Mouse (Mus musculus) right cerebral cortex, postnatal 14 days (tissue): ENCODE results near the gene Reln.

Experiments used
- DNase-seq: peaks from one replicate; pipeline ENCODE4 v3.0.0; 2022

Gene Reln

DNA sequence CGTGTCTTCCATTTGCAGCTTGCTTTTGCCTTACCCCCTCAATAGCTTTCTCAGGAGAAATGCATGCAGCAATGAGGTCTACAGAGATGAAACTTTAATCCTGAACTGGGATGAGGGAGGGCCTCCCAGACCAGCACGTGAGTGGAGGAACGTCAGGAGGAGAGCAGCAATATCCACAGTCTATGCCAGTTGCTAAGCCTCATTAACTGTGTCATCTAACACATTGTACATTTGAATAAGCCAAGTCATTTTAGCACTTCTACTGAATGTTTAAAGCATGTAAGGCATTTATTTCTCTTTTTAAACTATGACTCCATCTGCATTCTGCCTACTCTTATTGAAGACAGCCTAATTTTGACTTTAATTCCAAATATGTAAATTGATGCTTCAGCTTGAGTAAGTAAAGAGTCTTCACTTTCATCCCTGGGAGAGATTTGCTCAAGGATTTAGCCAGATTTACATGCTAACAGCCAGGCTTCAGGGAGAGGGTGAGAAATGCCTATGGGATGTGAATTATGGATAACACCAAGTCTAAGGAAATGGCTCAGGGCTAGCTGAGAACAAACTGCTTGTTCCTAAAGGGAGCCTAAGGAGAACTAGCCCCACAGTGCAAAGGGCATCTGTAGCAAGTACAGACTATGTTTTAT lies 361.4 kb downstream of the Reln start:
- no peak for DNase-seq

DNA sequence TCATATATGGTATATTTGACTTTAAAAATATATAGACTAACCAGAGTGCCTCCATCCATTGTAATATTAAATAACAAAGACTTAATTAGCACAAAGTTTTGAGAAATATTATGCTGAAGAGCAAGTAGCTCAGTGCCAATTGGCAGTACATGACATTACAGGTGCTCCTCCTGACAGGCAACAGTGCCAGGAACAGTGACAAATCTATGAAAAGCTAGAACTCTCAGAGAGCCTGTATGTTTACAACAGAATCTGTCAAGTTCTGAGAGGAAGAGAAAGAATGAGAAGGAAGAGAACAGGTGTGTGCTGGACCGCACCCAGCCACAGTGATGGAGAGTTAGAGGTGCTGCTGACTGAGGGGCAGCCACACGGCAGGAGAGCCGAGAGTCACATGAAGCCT lies 363.3 kb downstream of the Reln start:
- DNase-seq, result no peak

DNA sequence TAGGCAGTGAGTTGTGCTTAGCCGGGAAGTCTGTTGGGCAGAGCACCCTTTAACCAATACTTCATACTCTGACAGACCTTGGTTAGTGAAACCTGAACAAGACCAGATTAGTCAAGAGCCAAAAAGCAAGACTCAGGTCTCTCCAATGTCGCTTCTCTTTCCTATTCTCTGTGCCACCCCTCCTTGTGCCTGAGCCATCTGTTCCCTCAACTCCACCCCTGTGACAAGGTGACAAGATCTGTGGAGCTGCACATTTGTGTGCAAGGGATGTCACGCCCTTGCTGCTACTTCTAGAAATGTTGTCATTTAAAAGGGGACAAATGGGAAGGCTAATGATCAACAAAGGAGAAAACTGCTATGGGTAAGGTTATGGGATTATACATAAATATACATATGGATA lies 364.0 kb downstream of the Reln start:
- no peak for DNase-seq

DNA sequence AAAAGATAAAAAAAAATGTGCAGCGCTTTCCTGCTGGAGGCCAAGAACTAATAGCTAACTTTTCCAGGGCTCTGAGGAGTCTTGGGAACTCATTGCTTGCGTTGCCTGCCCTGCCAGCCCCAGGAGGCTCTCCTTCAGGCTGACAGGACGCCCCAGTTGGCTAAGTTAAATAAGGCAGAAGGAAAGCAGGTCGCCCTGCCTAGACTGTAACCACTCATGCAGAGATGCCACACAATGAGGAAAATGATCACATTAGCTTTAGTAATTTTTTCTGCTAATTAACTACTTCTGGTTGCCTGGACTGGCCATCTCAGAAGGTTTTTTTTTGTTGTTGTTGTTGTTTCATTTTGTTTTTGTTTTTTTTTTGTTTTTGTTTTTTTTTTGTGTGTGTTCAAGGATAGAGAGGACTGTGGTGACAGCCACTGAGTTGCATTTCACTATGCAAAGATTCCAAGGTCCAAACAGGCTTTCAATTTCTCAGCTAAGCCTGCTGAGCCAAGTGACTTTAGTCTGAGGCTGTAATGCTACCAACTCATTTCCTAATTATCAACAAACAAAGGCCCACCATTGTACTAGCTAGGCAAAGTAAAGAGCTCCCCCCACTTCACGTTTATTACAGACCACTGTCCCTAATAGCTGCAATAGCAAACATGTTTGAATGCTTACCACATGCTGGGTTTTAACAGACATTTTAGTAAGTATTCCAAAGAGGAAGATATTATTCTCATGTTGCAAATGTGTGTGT lies 371.1 kb downstream of the Reln start:
- DNase-seq, result no peak

DNA sequence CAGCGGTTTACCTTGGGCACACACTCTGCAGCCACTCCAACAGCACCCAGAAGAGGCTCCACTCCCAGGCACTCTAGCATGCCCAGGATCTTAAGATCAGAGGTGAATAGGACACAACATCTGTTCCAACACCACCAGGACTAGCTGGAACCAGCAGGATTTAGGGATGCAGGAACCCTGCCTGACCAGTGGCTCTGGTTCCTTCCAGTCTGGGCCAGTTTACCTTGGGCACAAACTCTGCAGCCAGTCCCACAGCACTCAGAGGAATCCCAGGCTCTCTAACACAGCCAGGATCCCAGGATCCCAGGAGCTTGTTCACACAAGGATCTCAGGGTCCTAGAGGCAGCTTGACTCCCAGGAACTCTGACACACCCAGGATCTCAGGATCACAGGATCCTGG lies 382.7 kb downstream of the Reln start:
- DNase-seq, result no peak

DNA sequence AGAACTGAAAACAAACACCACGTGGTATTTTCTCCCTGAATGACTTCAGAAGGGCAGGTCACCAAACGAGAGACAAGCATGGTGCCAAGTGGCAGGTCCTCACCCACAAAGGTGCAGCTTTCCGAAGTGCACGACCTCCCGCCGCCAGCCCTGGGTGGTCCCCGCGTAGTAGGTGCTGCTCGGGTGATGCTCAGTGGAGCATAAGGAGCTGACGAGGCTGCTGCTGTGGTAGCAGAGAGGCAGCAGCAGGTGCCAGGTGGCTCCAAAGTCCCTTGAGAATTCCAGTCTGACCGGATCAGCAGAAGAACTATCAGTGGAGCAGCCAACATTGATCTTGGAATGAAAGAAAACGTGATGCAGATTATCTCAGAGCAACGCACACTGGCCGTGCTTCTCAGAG lies 384.4 kb downstream of the Reln start:
- no peak for DNase-seq

DNA sequence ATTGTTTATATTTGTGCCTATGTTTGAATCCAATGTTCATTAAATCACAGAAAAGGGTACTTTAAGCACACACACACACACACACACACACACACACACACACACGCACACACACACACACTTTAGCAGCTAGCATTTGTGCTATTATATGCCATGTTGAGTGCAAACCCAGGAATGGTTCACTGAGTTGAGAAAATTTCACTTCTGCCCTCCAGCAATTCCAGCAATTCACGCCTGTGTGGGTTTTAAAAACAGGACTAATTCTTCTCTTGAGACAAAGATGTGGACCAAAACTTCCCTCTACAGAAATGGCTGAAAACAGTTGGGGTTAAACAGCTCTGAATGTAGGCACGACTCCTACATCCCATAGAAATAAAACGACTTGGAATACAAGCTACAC lies 386.9 kb downstream of the Reln start:
- DNase-seq, result no peak

DNA sequence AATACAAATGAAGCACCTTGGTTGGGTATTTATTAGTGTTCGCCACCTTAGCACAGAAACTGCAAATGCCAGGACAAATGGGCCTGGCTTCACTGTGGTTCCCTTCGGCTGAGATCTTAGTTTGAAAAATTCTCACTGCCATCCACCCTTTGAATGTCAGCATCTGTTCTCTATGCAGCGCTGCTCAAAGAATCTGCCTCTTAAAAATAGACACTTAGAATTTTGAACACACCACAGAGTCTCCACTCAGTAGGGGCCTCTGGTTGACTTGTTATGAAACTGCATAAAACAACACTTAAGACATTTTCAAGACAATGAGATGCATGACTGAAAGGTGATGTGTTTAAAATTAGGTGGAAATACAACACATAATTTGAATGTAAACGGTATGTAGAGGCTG lies 387.4 kb downstream of the Reln start:
- DNase-seq, result no peak

DNA sequence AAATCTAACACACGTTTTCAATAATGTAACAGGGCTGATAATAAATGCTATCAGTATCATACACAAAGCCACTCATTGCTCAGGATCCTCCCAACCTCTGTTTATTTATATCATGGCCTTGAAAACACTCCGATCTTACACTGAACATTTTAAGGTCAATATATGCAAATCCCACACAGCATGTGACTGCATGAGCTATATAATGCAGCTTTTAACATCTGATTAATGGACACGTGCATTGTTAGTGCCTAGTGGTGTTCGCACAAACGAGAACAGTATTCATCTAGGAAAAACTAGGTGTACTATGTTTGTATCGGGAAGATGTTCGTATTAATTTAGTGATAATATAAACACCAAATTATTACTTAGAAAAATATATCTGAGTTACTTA lies 395.0 kb downstream of the Reln start:
- no peak for DNase-seq

DNA sequence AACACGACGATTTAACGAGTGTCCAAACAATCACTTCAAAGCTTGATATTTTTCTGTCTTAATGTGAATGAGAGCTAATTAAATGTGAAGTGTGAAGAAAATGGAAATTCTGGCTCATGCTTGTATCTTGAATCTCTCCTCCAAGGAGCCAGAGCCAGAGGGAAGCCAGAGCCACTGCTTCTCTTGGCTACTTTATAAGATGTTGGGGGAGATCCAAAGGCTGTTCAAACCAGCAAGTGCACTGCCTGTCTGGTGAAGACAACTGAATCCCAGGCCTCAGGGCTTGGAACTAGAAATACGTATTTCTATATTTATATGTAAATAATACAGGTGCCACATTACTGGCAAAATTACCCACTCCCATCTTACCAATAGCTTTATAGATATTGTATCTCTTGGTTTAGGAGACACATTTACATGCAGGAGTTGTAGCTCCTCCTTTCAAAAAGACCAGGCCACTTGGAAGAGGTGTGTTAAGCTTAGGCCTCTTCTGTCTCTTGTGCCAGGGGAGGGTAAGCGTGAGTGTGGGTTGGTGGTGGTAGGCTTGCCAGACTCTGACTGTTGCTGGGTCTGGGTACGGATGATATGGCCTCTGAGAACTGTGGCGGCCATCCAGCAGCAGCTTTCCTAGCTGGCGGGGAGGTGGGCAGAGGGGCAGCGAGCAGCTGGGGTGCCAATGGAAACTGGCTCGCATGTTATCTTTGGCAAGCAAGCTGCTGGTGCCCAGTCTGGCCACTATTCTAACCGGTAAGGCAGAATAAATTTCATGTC lies 395.6 kb downstream of the Reln start:
- DNase-seq, result no peak

DNA sequence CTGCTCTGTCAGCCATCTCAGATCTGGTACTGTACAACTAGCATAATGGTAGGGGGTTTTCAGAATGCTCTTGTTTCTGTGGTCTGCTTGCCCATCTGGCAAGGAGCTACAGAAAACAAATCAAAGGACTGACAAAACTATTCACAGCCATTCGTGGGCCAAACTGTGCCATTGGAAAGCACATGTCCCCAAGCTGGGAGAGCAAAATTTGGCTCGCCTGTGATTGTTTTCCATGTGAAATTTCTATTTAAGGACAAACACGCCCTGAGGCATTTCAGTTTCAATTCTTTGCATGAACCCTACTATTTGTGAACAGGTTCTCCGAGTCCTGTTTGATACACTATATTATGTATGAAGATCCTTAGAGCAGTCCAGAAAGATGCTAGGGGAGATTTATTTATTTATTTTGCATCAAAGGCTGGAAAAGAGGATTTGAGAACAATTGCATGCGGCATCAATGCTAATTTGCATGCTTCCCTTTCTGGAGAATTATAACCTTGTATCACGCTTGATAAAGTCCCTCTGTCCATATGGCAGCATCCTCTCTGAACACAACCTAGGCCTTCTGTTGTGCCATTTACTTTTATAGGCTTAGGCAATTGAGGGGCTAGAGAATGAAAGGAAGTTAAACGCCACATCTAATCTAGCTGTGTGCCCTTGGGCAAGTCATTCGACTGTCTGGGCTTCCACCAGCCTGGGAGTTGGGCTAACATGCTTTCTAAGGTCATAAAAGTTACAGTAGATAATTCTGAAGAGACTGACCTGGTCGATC lies 396.7 kb downstream of the Reln start:
- DNase-seq, result no peak

DNA sequence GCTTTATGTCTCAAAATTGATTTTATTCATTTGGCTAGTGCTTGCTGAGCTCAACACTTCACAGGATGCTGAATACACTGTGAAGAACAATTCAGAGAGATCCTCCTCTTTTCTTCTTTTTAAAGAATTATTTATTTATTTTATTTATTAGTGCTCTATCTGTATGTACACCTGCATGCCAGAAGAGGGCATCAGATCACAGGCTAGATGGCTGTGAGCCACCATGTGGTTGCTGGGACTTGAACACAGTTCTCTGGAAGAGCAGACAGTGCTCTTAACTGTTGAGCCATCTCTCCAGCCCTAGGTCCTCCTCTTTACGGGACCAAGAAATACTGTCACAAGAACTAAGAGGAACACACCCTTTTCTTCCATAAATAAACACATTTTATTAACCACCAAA lies 399.9 kb downstream of the Reln start:
- DNase-seq, result no peak

DNA sequence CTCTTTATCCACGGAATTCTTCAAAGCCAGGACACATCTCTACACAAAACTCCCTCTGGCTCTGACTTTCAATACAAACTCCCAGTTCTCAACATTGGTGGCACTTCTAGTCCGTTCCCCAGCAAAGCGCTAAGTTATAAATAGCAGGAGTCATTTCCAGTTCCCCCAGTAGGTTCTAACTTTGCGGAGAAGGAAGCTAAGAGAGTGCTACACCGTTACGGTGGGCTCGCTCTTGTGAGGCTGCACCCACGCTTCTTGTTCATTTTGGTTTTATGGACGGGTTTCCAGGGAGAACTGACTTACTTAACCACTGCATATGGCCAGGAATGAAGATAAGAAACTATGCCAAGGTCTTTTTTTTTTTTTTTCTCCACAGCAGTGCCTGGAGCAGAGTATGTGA lies 405.1 kb downstream of the Reln start:
- DNase-seq, result no peak

DNA sequence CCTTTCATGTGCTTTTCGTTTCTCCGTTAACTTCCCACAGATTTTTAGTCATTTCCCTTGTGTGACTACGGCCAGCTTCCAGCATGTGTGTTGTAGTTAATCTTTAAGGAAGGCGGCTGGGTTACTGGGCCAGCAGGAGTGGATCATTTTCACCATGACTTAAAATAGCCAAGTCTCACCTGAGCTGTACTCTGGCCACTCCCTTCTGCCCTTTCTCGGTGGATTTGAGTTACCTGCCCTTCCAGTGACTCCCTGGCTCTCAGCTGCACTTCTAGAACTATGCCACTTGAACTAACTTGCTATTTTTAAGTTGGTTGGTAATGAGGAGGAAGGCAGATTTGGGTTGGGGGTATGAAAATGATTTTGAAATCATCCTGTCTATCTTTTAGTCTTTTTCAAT lies 406.4 kb downstream of the Reln start:
- DNase-seq, result no peak

DNA sequence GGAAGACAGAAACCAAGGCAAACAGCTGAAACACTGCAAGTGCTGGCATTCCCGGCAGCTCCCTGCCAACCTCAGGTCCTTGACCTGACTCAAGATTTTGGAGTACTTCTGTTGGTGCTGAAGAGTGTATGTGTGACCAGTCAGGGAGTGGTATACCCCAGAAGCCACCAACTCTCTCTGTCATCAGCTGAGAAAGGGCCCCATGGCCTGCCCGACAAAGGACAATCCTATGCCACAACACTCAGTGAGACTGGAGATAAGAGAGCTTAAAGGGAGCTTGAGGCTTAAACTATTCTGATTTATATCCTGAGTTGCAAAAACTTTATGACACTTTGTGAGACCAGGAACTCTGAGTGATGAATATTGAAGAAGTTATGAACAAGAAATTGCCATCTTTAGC lies 407.9 kb downstream of the Reln start:
- no peak for DNase-seq

DNA sequence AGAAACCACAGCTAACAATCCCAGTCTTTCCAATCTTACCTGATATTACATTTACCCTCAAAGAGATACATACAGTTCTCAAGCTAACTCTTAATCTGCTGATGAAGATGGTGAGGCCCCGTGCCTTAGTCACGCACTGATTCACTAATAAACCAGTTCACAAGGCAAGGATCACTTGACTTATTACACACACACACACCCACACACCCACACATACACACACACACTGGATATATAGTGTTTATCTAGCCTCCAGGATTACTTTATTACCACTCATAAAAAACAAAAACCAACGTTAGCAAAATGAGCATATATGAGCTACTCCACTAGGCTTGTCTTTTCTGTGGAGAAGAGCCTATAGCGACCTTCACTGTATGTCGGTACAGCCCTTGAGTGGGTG lies 408.4 kb downstream of the Reln start:
- DNase-seq, result no peak

DNA sequence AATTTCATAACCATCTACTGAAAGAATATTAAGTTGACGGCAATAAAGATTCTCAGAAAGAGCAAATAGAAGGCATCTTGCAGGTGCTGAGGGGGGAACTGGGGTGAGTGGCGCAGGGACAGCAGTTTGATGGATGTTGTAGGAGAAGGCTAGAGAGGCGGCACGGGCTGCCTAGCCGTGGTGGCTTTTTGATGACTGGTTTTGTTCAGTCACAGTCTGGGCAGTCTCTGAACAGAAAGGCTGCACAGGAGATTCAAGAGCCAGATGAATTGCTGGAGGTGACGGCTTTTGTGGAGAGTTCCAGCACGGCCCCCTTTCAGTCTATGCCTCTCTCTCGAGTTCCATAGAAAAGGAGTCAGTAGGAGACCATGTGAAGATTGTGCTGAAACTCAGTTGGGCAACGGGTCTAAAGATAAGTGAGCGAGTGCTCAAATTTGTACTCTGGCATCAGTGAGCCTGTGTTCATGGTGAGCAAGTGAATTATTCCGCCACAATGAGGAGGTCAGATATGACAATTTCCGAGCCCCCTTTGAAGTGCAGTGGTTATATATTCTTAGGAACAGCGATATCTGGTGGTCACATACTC lies 409.6 kb downstream of the Reln start:
- DNase-seq, result no peak

DNA sequence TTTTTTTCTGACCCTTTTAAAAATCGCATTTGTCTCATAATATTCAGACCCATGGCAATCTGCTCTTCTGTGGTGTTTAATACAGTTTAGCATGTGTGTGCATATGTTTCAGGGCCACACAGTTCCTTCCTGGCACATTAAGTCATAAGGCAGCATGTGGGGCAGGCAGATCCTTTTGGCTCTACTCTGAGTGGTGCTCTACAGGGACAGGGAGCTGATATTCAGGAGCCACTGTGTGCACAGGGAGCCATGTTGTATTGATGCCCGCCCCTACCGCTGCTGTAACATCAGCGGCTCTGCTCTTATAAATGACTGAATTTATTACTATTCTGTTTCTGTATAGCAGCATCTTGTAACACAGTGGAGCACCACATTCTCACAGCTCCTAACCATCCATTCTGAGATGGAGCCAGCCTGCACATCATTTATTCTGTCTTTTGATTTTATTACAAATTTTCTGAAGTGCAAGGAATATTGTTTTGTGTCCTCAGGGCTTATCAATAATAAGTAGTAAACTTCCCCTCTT lies 410.3 kb downstream of the Reln start:
- DNase-seq, result no peak

DNA sequence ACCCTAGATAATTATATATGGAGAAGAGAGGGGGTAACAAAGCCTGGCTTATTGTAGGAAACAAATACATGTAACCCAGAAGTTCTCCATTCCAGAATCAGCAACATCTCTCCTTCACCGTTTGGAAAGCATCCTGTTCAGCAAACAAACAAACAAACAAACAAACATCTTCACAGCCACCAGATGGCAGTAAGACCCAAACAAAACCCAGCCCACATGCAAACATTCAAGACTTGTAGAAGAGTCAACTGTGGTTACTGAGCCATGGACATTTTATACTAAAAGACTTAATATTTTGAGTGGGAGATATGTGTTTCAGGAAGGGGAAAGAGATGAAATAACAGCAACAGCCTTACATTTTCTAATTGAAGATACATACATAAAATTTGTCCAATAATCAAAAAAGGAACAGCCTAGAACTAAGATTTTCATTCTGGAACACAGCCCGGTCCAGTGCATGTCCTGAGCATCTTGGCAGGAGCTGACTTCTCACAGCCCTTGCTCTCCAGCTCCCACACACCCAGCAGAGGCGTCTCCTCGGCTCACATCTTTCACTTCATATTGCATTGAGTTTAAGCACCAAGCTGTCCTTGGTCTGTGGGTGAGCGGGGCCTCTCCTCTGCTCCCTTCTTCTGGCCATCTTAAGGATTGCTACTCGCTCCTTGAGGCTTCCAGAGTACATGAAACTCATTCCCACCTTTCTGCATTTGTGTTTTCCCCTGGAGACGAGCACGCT lies 411.0 kb downstream of the Reln start:
- no peak for DNase-seq

DNA sequence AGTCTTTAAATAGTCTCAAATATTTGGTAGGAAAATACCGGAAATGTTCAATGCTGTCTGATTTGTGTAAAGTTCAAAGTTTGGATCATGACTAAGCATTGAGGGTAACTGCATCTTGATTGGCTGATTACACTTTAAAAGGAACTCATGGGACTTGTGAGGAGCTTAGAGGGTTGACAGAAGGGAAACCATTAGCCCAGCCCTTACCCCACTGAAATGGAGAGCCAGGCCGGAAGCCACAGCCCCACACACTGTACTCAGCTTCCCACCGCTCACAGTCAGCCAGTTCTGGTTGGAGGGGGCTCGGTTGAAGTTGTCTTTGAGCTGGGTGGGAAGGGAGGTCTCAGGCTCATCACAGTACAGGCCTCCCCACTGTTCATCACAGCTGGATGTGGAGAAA lies 413.4 kb downstream of the Reln start:
- DNase-seq, result no peak

DNA sequence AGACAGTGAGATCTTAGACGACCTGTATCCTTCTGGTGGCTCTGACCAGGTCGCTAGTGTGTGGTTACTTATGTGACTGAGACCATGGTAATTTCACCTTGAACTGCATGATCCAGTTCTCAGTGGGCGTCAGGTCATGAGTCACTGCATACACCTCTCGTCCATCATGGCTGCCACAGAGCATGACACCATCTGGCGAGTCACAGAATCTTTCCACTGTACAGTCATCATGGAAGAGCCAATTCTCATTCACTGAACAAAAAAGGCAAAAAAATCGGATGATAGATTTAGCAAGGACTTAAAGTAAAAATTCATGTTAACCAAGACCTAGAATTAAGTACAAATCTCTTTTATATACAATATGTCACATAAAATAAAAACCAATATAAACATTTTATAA lies 424.2 kb downstream of the Reln start:
- DNase-seq, result no peak

DNA sequence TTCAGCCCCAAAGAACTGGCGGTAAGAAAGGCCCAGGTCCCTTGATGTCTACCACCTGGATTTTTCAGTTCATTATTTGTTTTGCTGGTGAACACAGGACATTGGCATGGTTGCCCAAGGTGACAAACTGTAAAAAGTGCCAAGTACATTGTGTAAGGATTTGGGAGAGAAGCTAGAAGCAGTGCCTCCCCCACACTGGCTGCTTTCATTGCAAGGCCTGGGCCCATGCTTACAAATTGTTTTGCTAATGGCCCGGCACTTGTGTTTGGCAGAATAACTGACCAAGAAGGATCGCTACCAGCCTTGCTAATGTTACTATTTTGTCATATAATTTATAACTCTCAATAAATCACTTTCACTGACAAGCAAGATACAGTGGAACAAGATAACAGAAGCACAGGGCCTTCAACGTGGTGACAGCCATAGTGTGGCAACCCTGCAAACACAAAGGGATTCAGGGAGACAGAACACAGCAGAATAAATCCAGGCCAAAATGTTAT lies 425.2 kb downstream of the Reln start:
- DNase-seq, result no peak
